Mouse (Mus musculus): ENCODE data around the gene Pam. TPM values are rescaled to one million over a fixed set of nuclear protein-coding genes. Genes with fewer than 3 reads are reported as not detected.

Pam gene
- polyA plus RNA-seq, 1 experiment: 14.5 TPM

DNA sequence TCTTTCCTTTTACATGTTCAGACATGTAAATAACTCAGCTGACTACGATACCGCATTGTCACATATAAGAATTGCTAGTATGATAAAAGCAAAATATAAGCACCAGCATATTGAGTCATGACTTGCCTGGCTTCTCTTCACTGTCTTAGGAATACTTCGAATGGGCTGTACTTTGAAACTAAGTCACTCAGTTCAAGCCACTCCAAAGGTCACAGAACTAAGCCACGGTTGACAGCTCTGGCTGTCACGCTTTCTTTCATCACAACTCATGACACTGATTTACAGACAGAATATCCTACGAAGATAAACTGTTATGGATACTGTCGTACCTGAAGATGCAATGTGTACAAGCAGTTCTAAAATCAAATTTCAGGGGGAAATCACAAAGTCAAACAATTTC lies 168.7 kb downstream of the Pam start:
- no peak overlapping the region for H3K27ac ChIP-seq (ENCODE audit: control insufficient read depth, insufficient read depth, low read depth, low read length, poor library complexity)
- no peak overlapping the region for H3K4me3 ChIP-seq (replicated peaks; ENCODE audit: control insufficient read depth, low read depth, low read length)
- no peaks in the 10 kb centered on the region for H3K4me1 ChIP-seq (ENCODE audit: control insufficient read depth, insufficient read depth, low read length)
- TF ChIP-seq POLR2A (IDR thresholded peaks at IDR 0.05; ENCODE audit: borderline replicate concordance, control insufficient read depth, low read depth, low read length) (no peak), CTCF (IDR thresholded peaks at IDR 0.05; ENCODE audit: control insufficient read depth, insufficient read depth, low read length) (no peak)
- 88% methylated on average over 7 of the region's 7 CpGs for WGBS

DNA sequence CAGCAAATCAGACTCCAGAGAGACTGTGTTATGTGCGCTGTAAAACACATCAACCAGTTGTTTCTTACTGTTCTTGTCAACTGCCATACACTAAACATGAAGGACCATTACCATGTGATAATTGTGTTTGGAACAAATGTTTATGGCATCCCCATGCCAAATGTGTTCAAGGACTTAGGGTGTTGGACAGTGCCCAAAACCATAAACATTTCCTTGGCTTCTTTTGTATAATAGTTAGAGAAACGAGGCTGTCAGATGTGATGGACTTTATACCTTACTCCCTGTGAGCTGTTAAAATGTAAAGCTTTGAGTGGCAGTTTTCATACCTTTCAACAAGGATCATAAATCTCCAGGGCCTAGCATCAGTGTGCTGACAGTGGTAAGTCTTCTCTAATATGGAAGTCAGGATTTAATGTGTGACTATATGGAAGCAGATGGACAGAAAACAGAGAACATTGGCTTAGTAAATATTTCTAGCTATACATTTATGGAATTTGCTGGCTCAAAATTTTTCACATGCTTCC lies 169.4 kb downstream of the Pam start:
- H3K4me1 ChIP-seq (ENCODE audit: control insufficient read depth, insufficient read depth, low read length): no peaks in the 10 kb centered on the region
- WGBS: 69% methylated on average over 2 of the region's 2 CpGs
- H3K27ac ChIP-seq (ENCODE audit: control insufficient read depth, insufficient read depth, low read depth, low read length, poor library complexity): no peak overlapping the region
- TF ChIP-seq CTCF (IDR thresholded peaks at IDR 0.05; ENCODE audit: control insufficient read depth, insufficient read depth, low read length) (no peak), POLR2A (IDR thresholded peaks at IDR 0.05; ENCODE audit: borderline replicate concordance, control insufficient read depth, low read depth, low read length) (no peak)
- H3K4me3 ChIP-seq (replicated peaks; ENCODE audit: control insufficient read depth, low read depth, low read length): no peak overlapping the region

DNA sequence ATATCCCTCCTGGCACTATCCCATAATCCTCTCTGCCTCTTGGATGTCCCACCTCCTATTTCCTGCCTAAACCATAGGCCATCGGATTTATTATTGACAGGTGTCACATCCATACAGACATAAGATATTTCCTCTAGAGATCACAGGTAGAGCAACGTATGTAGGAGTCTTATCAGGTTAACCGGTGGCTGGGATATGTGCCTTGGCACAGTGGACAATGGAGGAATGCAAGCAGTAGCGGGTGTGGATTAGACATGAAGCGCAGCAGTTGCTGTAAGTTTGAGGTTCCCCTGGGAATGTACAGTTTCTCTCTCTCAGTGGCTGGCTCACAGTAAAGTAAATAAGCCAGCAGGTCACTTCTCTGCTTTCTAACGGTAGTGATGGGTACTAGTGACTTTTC lies 173.1 kb downstream of the Pam start:
- Histone ChIP-seq H3K27ac (ENCODE audit: control insufficient read depth, insufficient read depth, low read depth, low read length, poor library complexity) (no peak overlapping the region), H3K4me3 (replicated peaks; ENCODE audit: control insufficient read depth, low read depth, low read length) (no peak overlapping the region), H3K4me1 (ENCODE audit: control insufficient read depth, insufficient read depth, low read length) (no peaks in the 10 kb centered on the region)
- 89% methylated on average over 6 of the region's 6 CpGs for WGBS
- no peak for TF ChIP-seq POLR2A (IDR thresholded peaks at IDR 0.05; ENCODE audit: borderline replicate concordance, control insufficient read depth, low read depth, low read length)
- no peak for TF ChIP-seq CTCF (IDR thresholded peaks at IDR 0.05; ENCODE audit: control insufficient read depth, insufficient read depth, low read length)

DNA sequence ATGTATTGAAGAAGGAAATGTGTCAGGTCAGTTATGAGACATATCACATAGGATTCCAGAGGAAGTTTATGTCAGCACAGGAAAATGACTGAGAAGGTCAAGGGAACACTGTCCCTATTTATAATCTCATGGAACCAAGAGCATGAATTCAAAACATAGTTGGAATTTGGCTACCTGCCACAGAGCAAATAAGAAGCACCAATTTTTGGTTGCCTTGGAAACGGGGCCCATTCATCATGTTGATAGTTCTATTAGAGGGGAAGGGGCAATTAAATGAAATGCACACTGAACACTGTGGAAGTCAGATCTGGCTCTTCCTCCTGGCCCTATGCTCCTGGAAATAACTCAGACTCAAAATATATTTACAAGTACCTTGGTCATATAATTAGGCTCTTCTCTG lies 173.6 kb downstream of the Pam start:
- Histone ChIP-seq H3K4me1 (ENCODE audit: control insufficient read depth, insufficient read depth, low read length) (no peaks in the 10 kb centered on the region), H3K27ac (ENCODE audit: control insufficient read depth, insufficient read depth, low read depth, low read length, poor library complexity) (no peak overlapping the region), H3K4me3 (replicated peaks; ENCODE audit: control insufficient read depth, low read depth, low read length) (no peak overlapping the region)
- TF ChIP-seq CTCF (IDR thresholded peaks at IDR 0.05; ENCODE audit: control insufficient read depth, insufficient read depth, low read length) (no peak), POLR2A (IDR thresholded peaks at IDR 0.05; ENCODE audit: borderline replicate concordance, control insufficient read depth, low read depth, low read length) (no peak)
- 83% methylated on average over 1 of the region's 1 CpGs for WGBS

DNA sequence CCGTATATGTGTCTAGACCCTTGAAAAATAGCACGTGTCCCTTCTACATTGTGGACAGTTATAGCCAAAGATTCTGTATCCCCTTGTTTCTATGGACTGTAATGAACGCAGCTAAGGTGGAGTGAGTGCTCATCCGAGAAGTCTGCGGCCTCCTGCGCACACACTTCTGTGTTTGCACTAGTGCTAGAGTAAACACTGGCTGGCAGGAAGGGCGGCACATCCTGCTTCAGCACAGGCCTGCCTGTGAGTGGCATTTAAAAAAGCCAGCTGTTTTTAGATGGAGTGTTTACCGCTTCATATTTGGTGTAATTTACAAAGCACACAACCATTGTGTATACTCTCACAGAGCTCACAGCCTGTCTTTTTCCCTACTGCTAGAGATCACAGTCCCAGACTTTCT lies 177.0 kb downstream of the Pam start:
- 71% methylated on average over 8 of the region's 8 CpGs for WGBS
- no peak for TF ChIP-seq CTCF (IDR thresholded peaks at IDR 0.05; ENCODE audit: control insufficient read depth, insufficient read depth, low read length)
- no peak for TF ChIP-seq POLR2A (IDR thresholded peaks at IDR 0.05; ENCODE audit: borderline replicate concordance, control insufficient read depth, low read depth, low read length)
- H3K4me3 ChIP-seq (replicated peaks; ENCODE audit: control insufficient read depth, low read depth, low read length): no peak overlapping the region
- no peaks in the 10 kb centered on the region for H3K4me1 ChIP-seq (ENCODE audit: control insufficient read depth, insufficient read depth, low read length)
- no peak overlapping the region for H3K27ac ChIP-seq (ENCODE audit: control insufficient read depth, insufficient read depth, low read depth, low read length, poor library complexity)

DNA sequence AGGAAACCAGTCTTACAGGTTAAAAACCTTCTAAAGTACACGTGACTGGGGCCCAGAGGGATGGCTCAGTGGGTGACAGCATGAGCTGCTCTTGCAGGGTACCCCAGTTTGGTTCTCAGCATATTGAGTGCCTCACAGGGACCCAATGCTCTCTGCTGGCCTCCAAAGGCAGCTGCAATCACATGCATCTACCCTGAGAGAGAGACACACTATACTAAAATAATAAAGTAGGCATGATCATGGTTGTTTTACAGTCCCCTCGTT lies 178.5 kb downstream of the Pam start:
- Histone ChIP-seq H3K4me1 (ENCODE audit: control insufficient read depth, insufficient read depth, low read length) (no peaks in the 10 kb centered on the region), H3K4me3 (replicated peaks; ENCODE audit: control insufficient read depth, low read depth, low read length) (no peak overlapping the region), H3K27ac (ENCODE audit: control insufficient read depth, insufficient read depth, low read depth, low read length, poor library complexity) (no peak overlapping the region)
- WGBS: 68% methylated on average over 2 of the region's 2 CpGs
- TF ChIP-seq CTCF (IDR thresholded peaks at IDR 0.05; ENCODE audit: control insufficient read depth, insufficient read depth, low read length): no peak
- no peak for TF ChIP-seq POLR2A (IDR thresholded peaks at IDR 0.05; ENCODE audit: borderline replicate concordance, control insufficient read depth, low read depth, low read length)

DNA sequence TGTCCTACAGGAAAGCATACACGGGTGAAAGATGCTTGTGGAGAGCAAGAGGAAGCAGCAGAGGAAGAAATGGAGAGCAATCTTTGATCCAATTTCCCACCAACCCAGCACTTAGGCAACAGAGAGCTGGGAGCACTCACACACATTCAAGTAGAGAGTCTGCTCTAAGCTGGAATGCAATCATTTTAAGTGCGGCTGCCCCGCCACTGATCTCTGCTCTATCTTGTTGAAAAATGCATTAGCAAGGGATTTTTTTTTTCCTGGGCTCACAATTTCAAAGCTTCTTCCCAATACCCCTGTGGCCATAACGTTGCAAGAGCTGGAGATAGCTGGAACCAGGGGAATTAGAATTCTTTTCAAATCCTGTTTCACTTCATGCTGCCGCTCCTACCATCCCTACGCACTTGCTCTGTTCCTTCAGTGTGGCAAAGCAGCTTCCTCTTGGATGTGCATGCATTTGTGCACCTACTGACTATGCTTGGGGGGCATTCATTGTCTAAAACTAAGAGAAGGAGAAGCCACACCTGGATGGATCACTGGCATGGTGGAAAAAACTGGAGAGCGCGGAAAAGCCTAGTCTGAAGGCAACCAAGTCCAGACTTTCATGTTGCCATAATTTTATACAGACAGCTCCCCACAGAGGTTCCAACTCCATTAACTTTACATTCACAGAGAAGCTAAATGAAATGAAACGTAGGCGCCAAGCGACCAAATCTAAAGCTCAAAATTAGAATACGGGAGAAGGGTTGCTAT lies 179.1 kb downstream of the Pam start:
- no peak overlapping the region for H3K4me3 ChIP-seq (replicated peaks; ENCODE audit: control insufficient read depth, low read depth, low read length)
- TF ChIP-seq CTCF (IDR thresholded peaks at IDR 0.05; ENCODE audit: control insufficient read depth, insufficient read depth, low read length): no peak
- no peak for TF ChIP-seq POLR2A (IDR thresholded peaks at IDR 0.05; ENCODE audit: borderline replicate concordance, control insufficient read depth, low read depth, low read length)
- WGBS: 85% methylated on average over 12 of the region's 12 CpGs
- no peaks in the 10 kb centered on the region for H3K4me1 ChIP-seq (ENCODE audit: control insufficient read depth, insufficient read depth, low read length)
- H3K27ac ChIP-seq (ENCODE audit: control insufficient read depth, insufficient read depth, low read depth, low read length, poor library complexity): no peak overlapping the region

DNA sequence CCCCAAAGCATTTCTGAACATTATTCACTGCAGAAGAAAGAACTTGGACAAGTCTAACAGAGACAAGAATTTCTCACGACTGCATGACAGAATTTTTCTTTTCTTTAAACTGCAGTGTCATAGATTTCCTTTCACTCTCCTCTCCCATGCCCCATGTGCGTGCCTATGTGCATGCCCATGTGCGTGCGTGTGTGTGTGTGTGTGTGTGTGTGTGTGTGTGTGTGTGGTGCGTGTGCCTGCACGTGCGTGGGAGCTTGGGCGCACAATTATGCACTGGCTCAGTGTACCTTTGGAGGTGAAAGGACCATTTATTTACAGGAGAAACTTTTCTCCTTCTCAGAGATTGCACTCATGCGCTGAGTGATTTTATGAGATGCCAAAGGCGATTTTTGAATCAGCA lies 179.7 kb downstream of the Pam start:
- Histone ChIP-seq H3K4me1 (ENCODE audit: control insufficient read depth, insufficient read depth, low read length) (no peaks in the 10 kb centered on the region), H3K4me3 (replicated peaks; ENCODE audit: control insufficient read depth, low read depth, low read length) (no peak overlapping the region), H3K27ac (ENCODE audit: control insufficient read depth, insufficient read depth, low read depth, low read length, poor library complexity) (no peak overlapping the region)
- 78% methylated on average over 10 of the region's 10 CpGs for WGBS
- no peak for TF ChIP-seq POLR2A (IDR thresholded peaks at IDR 0.05; ENCODE audit: borderline replicate concordance, control insufficient read depth, low read depth, low read length)
- no peak for TF ChIP-seq CTCF (IDR thresholded peaks at IDR 0.05; ENCODE audit: control insufficient read depth, insufficient read depth, low read length)

DNA sequence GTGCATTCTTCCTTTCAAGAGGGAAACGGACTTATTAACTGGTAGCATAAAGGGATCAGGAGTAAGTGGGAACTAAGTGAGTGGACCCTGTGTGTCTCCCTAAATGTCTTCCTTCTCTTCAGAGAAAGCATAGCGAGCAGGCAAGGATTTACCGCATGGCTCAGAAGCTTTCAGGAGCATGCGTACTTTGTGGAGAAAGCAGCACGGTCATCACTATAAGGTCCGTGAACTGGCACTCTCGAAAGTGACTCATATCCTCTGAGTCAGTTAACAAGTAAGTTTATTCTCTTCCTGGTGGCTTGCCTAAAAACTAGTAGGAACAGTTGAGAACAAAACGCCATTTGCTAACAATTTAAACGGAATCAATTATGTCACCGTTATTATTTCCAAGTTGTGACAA lies 184.6 kb downstream of the Pam start:
- Histone ChIP-seq H3K27ac (ENCODE audit: control insufficient read depth, insufficient read depth, low read depth, low read length, poor library complexity) (no peak overlapping the region), H3K4me3 (replicated peaks; ENCODE audit: control insufficient read depth, low read depth, low read length) (no peak overlapping the region), H3K4me1 (ENCODE audit: control insufficient read depth, insufficient read depth, low read length) (no peaks in the 10 kb centered on the region)
- 83% methylated on average over 10 of the region's 10 CpGs for WGBS
- no peak for TF ChIP-seq POLR2A (IDR thresholded peaks at IDR 0.05; ENCODE audit: borderline replicate concordance, control insufficient read depth, low read depth, low read length)
- TF ChIP-seq CTCF (IDR thresholded peaks at IDR 0.05; ENCODE audit: control insufficient read depth, insufficient read depth, low read length): no peak
